Mouse (Mus musculus) CH12.LX (cell line): ENCODE measurements around the gene Krt35.

Experiments used
- CTCF ChIP-seq, 2 experiments: IDR thresholded peaks in 1 of 2; conservative IDR thresholded peaks in 1 of 2; 2 replicates each; pipeline ENCODE4 v1.5.1; 2011 to 2012; ENCODE audit warnings: low read depth in 2 of 2, low read length in 2 of 2, improper control_type of control experiment in 1 of 2, inconsistent platforms in 1 of 2, mild to moderate bottlenecking in 1 of 2, moderate library complexity in 1 of 2
- ELF1 ChIP-seq: IDR thresholded peaks from 2 replicates; pipeline ENCODE4 v1.6.1; 2014; ENCODE audit warnings: low read depth, mild to moderate bottlenecking, inconsistent platforms, low read length, improper control_type of control experiment
- EP300 ChIP-seq: IDR thresholded peaks from 2 replicates; pipeline ENCODE4 v1.6.1; 2011; ENCODE audit warnings: low read length, improper control_type of control experiment
- JUND ChIP-seq: conservative IDR thresholded peaks from 2 replicates; pipeline ENCODE4 v1.6.1; 2011; ENCODE audit warnings: low read depth, low read length, improper control_type of control experiment
- MXI1 ChIP-seq: IDR thresholded peaks from 2 replicates; pipeline ENCODE4 v1.6.1; 2011; ENCODE audit warnings: mild to moderate bottlenecking, low read depth, low read length, improper control_type of control experiment
- NRF1 ChIP-seq: IDR thresholded peaks from 2 replicates; pipeline ENCODE4 v1.6.1; 2014; ENCODE audit warnings: low read depth, mild to moderate bottlenecking, inconsistent platforms, low read length, improper control_type of control experiment, moderate library complexity
- POLR2A ChIP-seq: IDR thresholded peaks from 2 replicates; pipeline ENCODE4 v1.6.1; 2011; ENCODE audit warnings: low read depth, mild to moderate bottlenecking, improper control_type of control experiment, low read length
- RAD21 ChIP-seq: IDR thresholded peaks from 2 replicates; pipeline ENCODE4 v1.6.1; 2011; ENCODE audit warnings: low read depth, mild to moderate bottlenecking, low read length, improper control_type of control experiment, moderate library complexity
- RCOR1 ChIP-seq: conservative IDR thresholded peaks from 2 replicates; pipeline ENCODE4 v1.6.1; 2012; ENCODE audit warnings: low read depth, mild to moderate bottlenecking, inconsistent platforms, low read length, improper control_type of control experiment
- TBP ChIP-seq: conservative IDR thresholded peaks from 2 replicates; pipeline ENCODE4 v1.6.1; 2011; ENCODE audit warnings: low read depth, low read length, improper control_type of control experiment

- no peak for TF ChIP-seq POLR2A
- TF ChIP-seq RCOR1, result no peak
- TF ChIP-seq ELF1, result no peak
- TF ChIP-seq CTCF (conservative IDR thresholded peaks at IDR 0.05 in 1 of 2, IDR thresholded peaks at IDR 0.05 in 1 of 2; ENCODE audit: low read depth in 2 of 2, low read length in 2 of 2), result no peak
- TF ChIP-seq EP300, result no peak
- TF ChIP-seq MXI1, result no peak
- no peak for TF ChIP-seq TBP
- no peak for TF ChIP-seq NRF1
- TF ChIP-seq RAD21, result no peak
- TF ChIP-seq JUND, result no peak
Measured at GRCm38 (mm10) chr11:100050451-100050850, 45.6 kb downstream of the Krt35 start, which contains the start of gene Krt31.
